In the genomic region with DNA sequence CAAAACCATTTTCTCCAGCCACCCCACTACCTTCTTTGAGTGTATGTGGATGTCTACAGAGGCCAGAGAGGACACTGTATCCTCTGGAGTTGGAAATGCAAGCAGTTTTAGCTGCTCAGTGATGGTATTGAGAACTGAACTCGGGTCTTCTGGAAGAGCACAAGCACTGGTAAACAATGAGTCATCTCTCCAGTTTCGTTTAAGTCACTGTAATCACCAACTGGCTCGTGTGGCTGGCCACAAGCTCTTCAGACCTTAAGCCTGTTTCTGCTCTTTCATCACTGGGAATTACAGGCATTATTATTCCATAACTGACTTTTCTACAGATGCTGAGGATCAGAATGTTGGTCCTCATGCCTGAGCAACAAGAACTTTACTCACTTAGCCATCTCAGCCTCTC, we compare ENCODE assay signal across 20 mouse cellular contexts.
"Had no signal": no experiment of that assay in that cellular context is flagged by ENCODE, and none has a peak within 500 bp of the region (broad histone marks: within the 10 kb centered on the region; RNA-seq: fewer than 3 reads in every experiment).

No protein-coding gene starts in this region.

- H3K9me3 ChIP-seq: liver, embryonic 13.5 days; liver, embryonic 15.5 days; midbrain, embryonic 10.5 days; midbrain, embryonic 12.5 days; neural tube, embryonic 13.5 days; neural tube, embryonic 15.5 days had no signal

- H3K4me3 ChIP-seq: liver, embryonic 13.5 days; liver, embryonic 15.5 days; midbrain, embryonic 10.5 days; midbrain, embryonic 12.5 days; myocyte; neural tube, embryonic 13.5 days; neural tube, embryonic 15.5 days had no signal

- ATAC-seq: midbrain, embryonic 16.5 days had no signal

- H3K27ac ChIP-seq: liver, embryonic 13.5 days; liver, embryonic 15.5 days; midbrain, embryonic 10.5 days; midbrain, embryonic 12.5 days; neural tube, embryonic 13.5 days; neural tube, embryonic 15.5 days had no signal

- H3K36me3 ChIP-seq: liver, embryonic 15.5 days; midbrain, embryonic 12.5 days had no signal

- H3K27me3 ChIP-seq: liver, embryonic 13.5 days; liver, embryonic 15.5 days; midbrain, embryonic 12.5 days; neural tube, embryonic 13.5 days; neural tube, embryonic 15.5 days had no signal

- H3K9ac ChIP-seq: liver, embryonic 13.5 days; liver, embryonic 15.5 days; lung, embryonic 14.5 days; midbrain, embryonic 12.5 days; neural tube, embryonic 13.5 days; neural tube, embryonic 15.5 days had no signal

- DNase-seq: liver, embryonic 13.5 days; lung, adult 18-20 months; lung, embryonic 14.5 days; lung, postnatal 4 days; midbrain, embryonic 14.5 days; retina, postnatal 1 day; right cerebral cortex, adult 18-20 months; right cerebral cortex, postnatal 25 days; right cerebral cortex, postnatal 4 days; spleen, adult 18-20 months; thymus, adult 18-20 months; thymus, postnatal 25 days; thymus, postnatal 4 days had no signal

- H3K4me2 ChIP-seq: liver, embryonic 13.5 days; liver, embryonic 15.5 days; lung, embryonic 14.5 days; midbrain, embryonic 12.5 days; neural tube, embryonic 13.5 days; neural tube, embryonic 15.5 days had no signal

- H3K4me1 ChIP-seq: liver, embryonic 13.5 days; liver, embryonic 15.5 days; midbrain, embryonic 10.5 days; midbrain, embryonic 12.5 days; neural tube, embryonic 13.5 days; neural tube, embryonic 15.5 days had no signal
